Mouse (Mus musculus) heart, embryonic 15.5 days (tissue): ENCODE results near the gene Myh11. TPM values are rescaled to one million over a fixed set of nuclear protein-coding genes. Genes with fewer than 3 reads are reported as not detected.
A peak's percentile ranks its signal among the peaks of the same experiment; 100 is the strongest.

Experiments used
- ATAC-seq: fragments of 200-750 bp; cut with Nextera tagmentation; replicated peaks from 2 replicates; pipeline ENCODE4 v1.8.0; 2017; ENCODE audit warnings: low read depth, moderate TSS enrichment; ENCODE audit not compliant: insufficient number of reproducible peaks, insufficient read depth, low FRiP score
- H3K27ac ChIP-seq: fragments of 300-500 bp; sonication (generic); 2 replicates; pipeline ENCODE4 v1.5.1; 2015; ENCODE audit warnings: mild to moderate bottlenecking, inconsistent platforms
- H3K27me3 ChIP-seq: fragments of 300-500 bp; sonication (generic); 2 replicates; pipeline ENCODE4 v1.6.1; 2015; ENCODE audit warnings: inconsistent platforms
- H3K36me3 ChIP-seq: fragments of 300-500 bp; sonication (generic); 2 replicates; pipeline ENCODE4 v1.6.1; 2015; ENCODE audit warnings: mild to moderate bottlenecking, inconsistent platforms
- H3K4me1 ChIP-seq: fragments of 300-500 bp; sonication (generic); replicated peaks from 2 replicates; pipeline ENCODE4 v1.6.1; 2015; ENCODE audit warnings: inconsistent platforms
- H3K4me2 ChIP-seq: fragments of 300-500 bp; sonication (generic); 2 replicates; pipeline ENCODE4 v1.6.1; 2015; ENCODE audit warnings: inconsistent platforms, mild to moderate bottlenecking, moderate library complexity
- H3K4me3 ChIP-seq: fragments of 300-500 bp; sonication (generic); 2 replicates; pipeline ENCODE4 v1.5.1; 2015; ENCODE audit warnings: mild to moderate bottlenecking, inconsistent platforms
- H3K9ac ChIP-seq: fragments of 300-500 bp; sonication (generic); 2 replicates; pipeline ENCODE4 v1.6.1; 2015; ENCODE audit warnings: mild to moderate bottlenecking, inconsistent platforms
- H3K9me3 ChIP-seq: fragments of 300-500 bp; sonication (generic); replicated peaks from 2 replicates; pipeline ENCODE4 v1.6.1; 2016; ENCODE audit warnings: inconsistent platforms
- WGBS: fragments of 180-500 bp; shearing (Covaris S2); methylation state at CpG from one replicate; pipeline ENCODE4 v1.1.7; 2015; ENCODE audit warnings: mixed read lengths; 5-methylcytosine and 5-hydroxymethylcytosine counted together
- polyA plus RNA-seq: library from polyadenylated mRNA; unstranded; fragments of >200 nt; fragmentation: Nextera tagmentation; extraction: Ambion mirVana; gene quantifications from 2 replicates; pipeline ENCODE4 v1.2.1, GENCODE M21; 2015

The Myh11 gene
- polyA plus RNA-seq, 1 experiment from 2014 or later: 4.8 TPM

DNA sequence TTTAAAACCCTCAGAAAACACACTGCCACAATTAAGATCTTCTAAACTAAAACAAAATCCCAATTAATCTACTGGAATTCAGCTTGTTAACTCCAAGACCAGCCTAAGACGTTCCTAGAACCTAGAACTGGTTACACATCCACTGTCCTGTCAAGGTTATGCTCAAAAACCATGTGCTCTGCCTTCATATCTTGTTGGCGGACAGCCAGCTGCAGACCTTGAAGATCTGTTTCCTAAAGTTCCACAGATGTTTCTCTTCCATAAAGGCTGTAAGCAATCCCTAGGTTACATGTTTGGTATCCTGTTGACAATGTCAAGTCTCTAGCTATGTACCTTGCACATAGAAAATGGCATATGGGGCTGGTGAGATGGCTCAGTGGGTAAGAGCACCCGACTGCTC lies 13.6 kb upstream of the Myh11 start:
- Histone ChIP-seq H3K4me1 (no peaks in the 10 kb centered on the region; the same call in 1 of the 2 replicates), H3K9me3 (no peaks in the 10 kb centered on the region), H3K4me3 (no peak overlapping the region), H3K9ac (no peak overlapping the region), H3K36me3 (peaks cover 37% of the 10 kb centered on the region), H3K27ac (no peak overlapping the region), H3K27me3 (no peaks in the 10 kb centered on the region), H3K4me2 (no peak overlapping the region)
- ATAC-seq: no peak
- 66% methylated on average over 3 of the region's 3 CpGs for WGBS

DNA sequence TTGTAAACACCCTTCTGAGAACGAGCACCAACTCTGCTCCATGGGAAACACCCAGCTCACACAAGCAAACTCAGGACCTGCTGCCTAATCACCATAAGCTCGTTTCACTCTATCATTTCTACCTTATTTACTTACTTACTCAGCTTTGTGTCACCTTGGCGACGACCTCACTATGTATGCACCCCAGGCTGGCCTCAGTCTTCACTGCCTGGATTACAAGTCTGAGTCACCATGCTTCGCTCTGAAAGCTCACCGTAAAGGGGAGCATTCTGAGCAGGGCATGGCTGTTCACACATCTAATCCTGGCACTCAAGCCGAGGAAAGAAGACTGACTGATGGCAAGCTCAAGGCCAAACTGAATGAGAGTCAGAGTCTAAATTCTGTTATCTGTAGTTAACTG lies 12.5 kb upstream of the Myh11 start:
- H3K9me3 ChIP-seq: no peaks in the 10 kb centered on the region
- H3K4me1 ChIP-seq: no peaks in the 10 kb centered on the region; the same call in 1 of the 2 replicates
- H3K27me3 ChIP-seq: no peaks in the 10 kb centered on the region
- peaks cover 42% of the 10 kb centered on the region for H3K36me3 ChIP-seq
- H3K9ac ChIP-seq: no peak overlapping the region
- no peak overlapping the region for H3K4me3 ChIP-seq
- 58% methylated on average over 7 of the region's 7 CpGs for WGBS
- no peak overlapping the region for H3K27ac ChIP-seq
- H3K4me2 ChIP-seq: no peak overlapping the region
- no peak for ATAC-seq

DNA sequence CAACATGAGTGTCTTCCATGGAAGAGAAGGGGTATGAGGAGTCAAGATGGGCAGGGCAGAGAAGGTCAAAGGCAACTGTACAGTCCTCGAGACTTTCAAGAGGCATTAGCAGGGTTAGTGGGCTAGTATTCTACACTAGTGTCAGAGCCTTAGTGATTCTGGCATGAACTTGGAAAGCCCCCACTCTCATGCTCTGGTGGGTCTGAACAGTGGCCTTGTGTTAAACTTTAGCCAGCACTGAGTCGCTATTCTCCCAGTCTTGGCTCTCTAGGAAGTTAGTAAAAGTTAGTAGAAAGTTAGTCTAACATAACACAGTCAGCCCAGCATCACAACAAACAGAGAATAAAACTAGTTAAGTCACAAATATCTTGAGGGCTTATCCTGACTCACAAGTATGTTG lies 12.0 kb upstream of the Myh11 start:
- H3K4me2 ChIP-seq: no peak overlapping the region
- no peaks in the 10 kb centered on the region for H3K9me3 ChIP-seq
- H3K4me1 ChIP-seq: peaks cover 3% of the 10 kb centered on the region; the same call in 1 of the 2 replicates
- H3K36me3 ChIP-seq: peaks cover 41% of the 10 kb centered on the region
- H3K9ac ChIP-seq: no peak overlapping the region
- H3K27ac ChIP-seq: no peak overlapping the region
- no peaks in the 10 kb centered on the region for H3K27me3 ChIP-seq
- 88% methylated on average over 2 of the region's 2 CpGs for WGBS
- no peak for ATAC-seq
- no peak overlapping the region for H3K4me3 ChIP-seq

- H3K9ac ChIP-seq: no peak overlapping the region
- H3K4me1 ChIP-seq: peaks cover 3% of the 10 kb centered on the region; the same call in 1 of the 2 replicates
- no peaks in the 10 kb centered on the region for H3K9me3 ChIP-seq
- no peak overlapping the region for H3K4me3 ChIP-seq
- WGBS: 66% methylated on average over 4 of the region's 4 CpGs
- H3K27ac ChIP-seq: no peak overlapping the region
- H3K27me3 ChIP-seq: peaks cover 20% of the 10 kb centered on the region
- no peak overlapping the region for H3K4me2 ChIP-seq
- no peak for ATAC-seq
- peaks cover 26% of the 10 kb centered on the region for H3K36me3 ChIP-seq
Measured at GRCm38 (mm10) chr16:14298461-14298860, 7.3 kb upstream of the Myh11 start.

DNA sequence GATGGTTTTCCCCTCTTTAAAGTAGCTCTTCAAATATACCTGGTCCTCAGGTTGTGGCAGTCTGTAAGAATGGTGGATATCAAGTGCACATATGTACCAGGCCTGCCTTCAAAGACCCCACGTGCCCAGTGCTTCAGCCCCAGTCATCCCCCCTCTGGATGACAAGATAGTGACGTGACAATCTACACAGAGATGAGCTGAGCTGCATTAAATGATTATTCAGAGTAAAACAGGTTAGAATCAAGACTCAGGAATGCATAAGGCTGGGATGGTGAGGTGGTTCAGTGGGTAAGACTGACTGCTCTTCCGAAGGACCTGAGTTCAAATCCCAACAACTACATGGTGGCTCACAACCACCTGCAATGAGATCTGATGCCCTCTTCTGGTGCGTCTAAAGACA lies 6.6 kb upstream of the Myh11 start:
- WGBS: 86% methylated on average over 4 of the region's 4 CpGs
- Histone ChIP-seq H3K4me2 (no peak overlapping the region), H3K4me1 (peaks cover 8% of the 10 kb centered on the region), H3K4me3 (no peak overlapping the region), H3K27ac (no peak overlapping the region), H3K27me3 (peaks cover 27% of the 10 kb centered on the region), H3K9ac (no peak overlapping the region), H3K36me3 (peaks cover 22% of the 10 kb centered on the region), H3K9me3 (no peaks in the 10 kb centered on the region)
- ATAC-seq: no peak

DNA sequence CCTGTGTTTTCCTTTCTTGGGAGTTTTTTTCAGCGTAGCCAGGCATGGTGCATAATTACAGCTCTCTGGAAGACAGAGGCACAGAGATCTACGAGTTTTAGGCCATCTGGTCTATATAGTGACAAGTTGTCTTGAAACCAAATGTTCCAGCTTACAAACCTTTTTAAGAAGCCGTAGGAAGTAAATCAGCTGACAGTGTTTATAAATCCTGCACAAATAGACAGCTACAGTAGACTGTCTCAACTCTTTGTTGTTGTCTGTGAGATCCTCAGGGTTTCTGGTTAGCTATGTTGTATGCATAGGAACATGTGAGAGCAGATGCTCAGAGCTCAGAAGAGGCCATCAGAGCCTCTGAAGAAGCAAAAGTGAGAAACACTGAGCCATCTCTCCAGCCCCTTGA lies 6.0 kb upstream of the Myh11 start:
- Histone ChIP-seq H3K27me3 (peaks cover 33% of the 10 kb centered on the region), H3K4me3 (no peak overlapping the region), H3K9me3 (no peaks in the 10 kb centered on the region), H3K36me3 (peaks cover 22% of the 10 kb centered on the region), H3K27ac (no peak overlapping the region), H3K9ac (no peak overlapping the region), H3K4me1 (peaks cover 14% of the 10 kb centered on the region), H3K4me2 (no peak overlapping the region)
- 74% methylated on average over 3 of the region's 3 CpGs for WGBS
- no peak for ATAC-seq

- Histone ChIP-seq H3K9ac (no peak overlapping the region), H3K36me3 (peaks cover 19% of the 10 kb centered on the region), H3K27ac (no peak overlapping the region), H3K27me3 (peaks cover 37% of the 10 kb centered on the region), H3K9me3 (no peaks in the 10 kb centered on the region), H3K4me3 (no peak overlapping the region), H3K4me1 (peaks cover 19% of the 10 kb centered on the region), H3K4me2 (no peak overlapping the region)
- ATAC-seq: no peak
- WGBS: 80% methylated on average over 2 of the region's 2 CpGs
Measured at GRCm38 (mm10) chr16:14296544-14297124, 5.5 kb upstream of the Myh11 start.

GRCm38 (mm10) chr16:14295291-14295690 lies 4.1 kb upstream of the Myh11 start:
- 82% methylated on average over 2 of the region's 2 CpGs for WGBS
- peaks cover 15% of the 10 kb centered on the region for H3K36me3 ChIP-seq
- H3K9me3 ChIP-seq: no peaks in the 10 kb centered on the region
- H3K27ac ChIP-seq: no peak overlapping the region
- no peak for ATAC-seq
- H3K4me1 ChIP-seq: peaks cover 25% of the 10 kb centered on the region
- no peak overlapping the region for H3K4me3 ChIP-seq
- H3K4me2 ChIP-seq: no peak overlapping the region
- H3K9ac ChIP-seq: no peak overlapping the region
- peaks cover 49% of the 10 kb centered on the region for H3K27me3 ChIP-seq

GRCm38 (mm10) chr16:14292205-14293199 lies 1.3 kb upstream of the Myh11 start:
- H3K27ac ChIP-seq: no peak overlapping the region
- peak overlapping the region; percentile 63 for H3K4me2 ChIP-seq
- H3K9me3 ChIP-seq: no peaks in the 10 kb centered on the region
- 7% methylated on average over 31 of the region's 31 CpGs for whole genome bisulfite sequencing
- peak; percentile 28; the same call in 1 of the 2 replicates for ATAC-seq
- H3K4me1 ChIP-seq: peaks cover 22% of the 10 kb centered on the region
- H3K36me3 ChIP-seq: no peaks in the 10 kb centered on the region
- H3K9ac ChIP-seq: no peak overlapping the region
- H3K27me3 ChIP-seq: peaks cover 76% of the 10 kb centered on the region
- peak overlapping the region; percentile 39 for H3K4me3 ChIP-seq

DNA sequence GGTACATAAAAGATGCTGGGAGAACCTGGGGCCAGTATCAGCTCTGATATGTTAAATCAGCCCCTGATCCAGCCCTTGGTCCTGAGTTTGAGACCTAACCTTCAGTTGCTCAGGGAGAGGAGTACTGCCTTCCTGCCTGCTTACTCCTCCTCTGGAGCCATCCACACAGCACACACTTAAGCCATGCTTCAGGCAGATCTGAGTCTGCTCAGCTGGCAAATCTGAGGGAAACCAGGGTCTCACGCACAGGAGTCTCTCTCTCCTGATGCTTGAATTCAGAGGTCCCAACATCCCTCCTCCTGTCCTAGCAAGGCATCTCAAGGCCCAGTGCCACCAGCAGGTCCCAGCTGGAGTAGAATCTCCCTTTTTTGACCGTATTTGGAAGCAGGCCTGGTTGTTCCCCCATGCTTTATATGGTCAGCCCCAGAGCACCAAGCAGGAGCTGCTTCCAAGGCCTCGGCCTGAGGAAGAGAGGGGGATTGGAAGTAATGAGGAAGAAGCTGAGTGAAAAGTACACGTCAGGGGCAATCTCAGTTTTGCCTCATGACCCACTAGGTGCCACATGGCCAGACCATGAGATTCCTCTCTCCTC lies 18.7 kb downstream of the Myh11 start:
- no peaks in the 10 kb centered on the region for H3K36me3 ChIP-seq
- H3K27ac ChIP-seq: no peak overlapping the region
- no peak overlapping the region for H3K4me2 ChIP-seq
- no peak overlapping the region for H3K4me3 ChIP-seq
- no peaks in the 10 kb centered on the region for H3K9me3 ChIP-seq
- peaks cover 98% of the 10 kb centered on the region for H3K27me3 ChIP-seq
- no peak for ATAC-seq
- H3K4me1 ChIP-seq: no peaks in the 10 kb centered on the region
- WGBS: 46% methylated on average over 4 of the region's 4 CpGs
- no peak overlapping the region for H3K9ac ChIP-seq

- Histone ChIP-seq H3K9ac (no peak overlapping the region), H3K27me3 (peaks cover 89% of the 10 kb centered on the region), H3K4me3 (no peak overlapping the region), H3K4me1 (peaks cover 7% of the 10 kb centered on the region), H3K4me2 (no peak overlapping the region), H3K27ac (no peak overlapping the region), H3K36me3 (no peaks in the 10 kb centered on the region), H3K9me3 (no peaks in the 10 kb centered on the region)
- 10% methylated on average over 4 of the region's 4 CpGs for WGBS
- peak; percentile 78 for ATAC-seq
Measured at GRCm38 (mm10) chr16:14265203-14265920, 25.8 kb downstream of the Myh11 start.
